Mouse (Mus musculus) heart, postnatal 36 days (tissue): Measurements from ENCODE around the gene Itk. TPM values are rescaled to one million over a fixed set of nuclear protein-coding genes. Genes with fewer than 3 reads are reported as not detected.

ENCODE experiments used
- DNase-seq, 2 experiments: peaks; one replicate each; pipeline ENCODE4 v3.0.0; 2021 to 2022
- intact Hi-C: fragments of 180-260 bp; cut with DNase I; formaldehyde crosslinking; loops from one replicate; pipeline ENCODE4 v1.15.1; 2025
- total RNA-seq, 2 experiments: library from RNA; stranded (reverse); gene quantifications; 2 replicates each; pipeline ENCODE4 v1.2.3; 2021

The Itk gene
- total RNA-seq, 2 experiments from 2014 or later = 0.16 to 0.31 TPM

- no peak for DNase-seq
- intact Hi-C loops = no loop called here
These were observed 25.5 kb downstream of the Itk start for GRCm38 (mm10) chr11:46363864-46364263.

GRCm38 (mm10) chr11:46362061-46363022 is 27.0 kb downstream of the Itk start:
- DNase-seq = no peak
- intact Hi-C loops = no loop called here

DNA sequence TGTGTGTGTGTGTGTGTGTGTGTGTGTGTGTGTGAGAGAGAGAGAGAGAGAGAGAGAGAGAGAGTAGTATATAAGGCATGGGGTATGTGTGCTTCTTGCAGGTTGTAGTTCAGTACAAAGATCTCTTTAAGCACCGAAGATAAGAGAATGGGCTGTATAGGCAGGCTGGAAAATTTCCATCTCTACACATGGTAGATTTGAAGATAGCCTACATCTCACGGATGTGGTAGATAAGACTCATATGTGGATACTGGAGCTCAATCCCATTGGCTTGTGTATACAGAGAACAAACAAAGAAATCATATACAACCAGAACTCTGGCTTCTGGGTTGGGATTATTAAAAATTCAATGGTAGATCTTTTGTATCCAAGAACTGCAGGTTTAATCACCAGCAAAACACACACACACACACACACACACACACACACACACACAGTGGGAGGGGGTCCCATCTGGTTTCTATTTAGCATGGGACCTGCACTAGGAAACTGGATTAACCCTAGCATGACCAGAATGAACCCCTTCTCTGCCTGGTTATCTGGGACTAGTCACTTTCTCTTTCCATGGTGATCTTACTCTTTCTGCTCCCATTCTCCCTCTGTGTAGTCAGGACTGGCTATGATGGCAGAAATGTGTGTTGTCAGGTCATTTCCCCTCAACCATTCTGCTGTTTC is 28.2 kb downstream of the Itk start:
- intact Hi-C loops = no loop called here
- DNase-seq = no peak

DNA sequence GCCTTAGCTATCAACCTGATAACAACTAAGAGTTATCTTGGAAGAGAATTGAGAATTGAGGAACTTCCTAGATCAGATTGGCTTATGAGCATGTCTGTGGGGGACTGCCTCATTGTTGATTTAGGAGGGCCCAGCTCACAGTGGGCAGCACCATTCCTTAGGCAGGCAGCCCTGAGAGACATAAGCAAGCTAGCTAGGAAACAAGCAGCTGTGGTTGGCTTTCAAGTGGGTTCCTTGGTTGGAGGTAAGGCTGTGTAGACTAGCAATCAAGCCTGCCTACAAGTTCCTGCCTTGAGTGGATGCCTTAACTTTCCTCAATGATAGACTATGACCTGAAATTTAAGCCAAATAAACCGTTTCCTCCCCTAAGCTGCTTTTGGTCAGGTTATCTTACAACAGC is 30.9 kb downstream of the Itk start:
- DNase-seq = no peak
- intact Hi-C loops = no loop called here

GRCm38 (mm10) chr11:46349681-46350410 is 39.5 kb downstream of the Itk start:
- intact Hi-C loops = no loop called here
- no peak for DNase-seq

DNA sequence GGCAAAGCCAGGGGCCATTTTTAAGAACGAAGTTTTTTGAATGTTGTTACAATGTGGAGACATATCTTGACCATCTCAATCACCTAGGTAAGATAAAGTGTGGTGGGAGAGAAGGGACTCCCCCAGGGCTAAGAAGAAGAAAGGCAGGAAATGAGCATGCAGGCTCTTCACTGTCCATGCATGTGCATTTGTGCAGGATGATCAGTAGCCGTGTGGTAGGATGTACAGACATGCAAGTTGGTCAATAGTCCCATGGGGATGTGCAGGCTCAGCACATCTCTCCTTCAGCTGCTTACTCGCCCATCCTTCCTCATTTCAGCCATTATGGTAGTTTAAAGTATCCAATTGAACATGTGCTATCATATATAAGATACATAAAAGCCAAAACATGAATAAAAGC is 40.9 kb downstream of the Itk start:
- intact Hi-C loops = no loop called here
- DNase-seq = no peak

- DNase-seq = no peak
- intact Hi-C loops = no loop called here
These were observed 41.6 kb downstream of the Itk start for GRCm38 (mm10) chr11:46347756-46348155.

GRCm38 (mm10) chr11:46343886-46344546 is 45.3 kb downstream of the Itk start:
- no peak for DNase-seq
- intact Hi-C loops = no loop called here

GRCm38 (mm10) chr11:46341960-46342359 is 47.4 kb downstream of the Itk start:
- intact Hi-C loops = no loop called here
- peak in 1 of 2 experiments; percentile 12 for DNase-seq

DNA sequence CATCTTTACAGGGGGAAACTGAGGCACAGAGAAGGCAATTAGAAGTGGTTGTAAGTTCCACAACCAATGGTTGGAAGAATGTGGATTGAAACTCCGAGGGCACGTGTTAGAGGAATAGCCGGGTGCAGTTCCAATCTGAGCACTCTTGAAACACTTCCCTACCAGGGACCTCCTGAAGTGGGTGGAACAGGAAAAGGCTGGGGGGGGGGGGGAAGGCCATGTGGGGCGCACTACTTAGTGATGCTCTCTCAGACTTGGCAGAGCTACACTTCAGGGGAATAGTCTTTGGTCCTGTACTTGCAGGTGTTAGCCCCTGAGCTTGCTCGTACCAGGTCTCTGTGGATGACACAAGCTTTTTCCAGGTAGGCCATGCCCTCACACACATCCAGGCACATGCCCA is 53.3 kb downstream of the Itk start:
- intact Hi-C loops = no loop called here
- no peak for DNase-seq

GRCm38 (mm10) chr11:46332217-46332616 is 57.1 kb downstream of the Itk start:
- intact Hi-C loops = no loop called here
- no peak for DNase-seq

DNA sequence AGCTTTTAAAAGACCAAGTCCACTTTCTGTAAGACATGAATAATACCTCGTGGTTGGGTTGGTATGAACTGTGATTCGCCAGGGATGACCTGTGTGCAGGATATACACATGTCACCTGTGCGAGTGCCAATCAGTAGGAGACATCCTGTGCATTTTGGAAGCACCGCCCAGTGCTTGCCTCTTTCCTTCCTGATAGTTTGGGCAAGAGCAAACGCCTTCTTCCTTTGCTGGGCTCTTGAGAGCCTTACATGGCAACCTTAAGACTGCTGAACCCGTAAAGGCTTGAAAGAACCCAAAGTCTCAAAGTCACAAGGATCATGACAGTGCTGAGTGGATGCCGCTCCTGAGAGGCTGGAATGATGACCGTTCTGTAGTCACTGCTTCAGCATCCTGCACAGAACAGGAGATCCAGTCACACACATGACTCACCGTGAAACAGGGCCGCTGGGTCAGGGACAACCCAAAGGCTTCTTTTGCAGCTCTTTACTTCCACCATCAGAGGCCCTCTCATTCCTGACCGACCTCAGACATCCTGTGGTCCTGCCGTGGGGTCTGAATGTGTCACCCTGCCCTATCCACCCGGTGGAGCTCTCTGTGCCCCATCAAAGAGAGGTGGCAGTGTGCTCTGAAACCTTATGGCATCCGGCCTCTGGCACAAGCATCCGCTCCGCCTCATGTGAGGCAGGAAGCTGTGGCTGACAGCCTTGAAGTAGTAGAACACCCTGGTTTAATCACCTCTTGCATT is 62.9 kb downstream of the Itk start:
- DNase-seq = no peak
- intact Hi-C loops = no loop called here

GRCm38 (mm10) chr11:46321559-46321958 is 67.8 kb downstream of the Itk start:
- no peak for DNase-seq
- intact Hi-C loops = no loop called here

GRCm38 (mm10) chr11:46314534-46314933 is 74.8 kb downstream of the Itk start:
- no peak for DNase-seq
- intact Hi-C loops = no loop called here

DNA sequence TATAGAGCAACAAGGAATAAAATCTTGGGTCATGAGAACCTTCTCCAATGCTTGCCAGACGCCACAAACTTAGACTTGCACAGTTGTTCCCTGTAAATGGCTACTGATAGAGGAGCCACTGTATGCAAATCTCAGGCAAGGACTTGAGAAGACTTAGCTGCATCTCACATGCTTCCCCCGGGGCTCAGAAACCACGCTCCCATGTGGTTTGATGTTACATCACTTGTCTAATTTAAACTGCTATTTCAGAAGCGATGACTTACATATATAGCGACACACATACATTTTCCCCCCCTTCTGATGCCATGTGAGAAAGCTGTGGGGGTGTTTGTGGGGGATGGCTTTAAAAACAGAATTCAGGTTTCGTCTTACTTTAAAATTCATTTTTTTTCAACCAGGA is 75.5 kb downstream of the Itk start:
- intact Hi-C loops = no loop called here
- DNase-seq = no peak

GRCm38 (mm10) chr11:46312523-46313035 is 76.7 kb downstream of the Itk start, which contains the start of gene Cyfip2:
TSS of gene Cyfip2 (minus strand) at chr11:46312859.
- DNase-seq = no peak
- intact Hi-C loops = no loop called here

DNA sequence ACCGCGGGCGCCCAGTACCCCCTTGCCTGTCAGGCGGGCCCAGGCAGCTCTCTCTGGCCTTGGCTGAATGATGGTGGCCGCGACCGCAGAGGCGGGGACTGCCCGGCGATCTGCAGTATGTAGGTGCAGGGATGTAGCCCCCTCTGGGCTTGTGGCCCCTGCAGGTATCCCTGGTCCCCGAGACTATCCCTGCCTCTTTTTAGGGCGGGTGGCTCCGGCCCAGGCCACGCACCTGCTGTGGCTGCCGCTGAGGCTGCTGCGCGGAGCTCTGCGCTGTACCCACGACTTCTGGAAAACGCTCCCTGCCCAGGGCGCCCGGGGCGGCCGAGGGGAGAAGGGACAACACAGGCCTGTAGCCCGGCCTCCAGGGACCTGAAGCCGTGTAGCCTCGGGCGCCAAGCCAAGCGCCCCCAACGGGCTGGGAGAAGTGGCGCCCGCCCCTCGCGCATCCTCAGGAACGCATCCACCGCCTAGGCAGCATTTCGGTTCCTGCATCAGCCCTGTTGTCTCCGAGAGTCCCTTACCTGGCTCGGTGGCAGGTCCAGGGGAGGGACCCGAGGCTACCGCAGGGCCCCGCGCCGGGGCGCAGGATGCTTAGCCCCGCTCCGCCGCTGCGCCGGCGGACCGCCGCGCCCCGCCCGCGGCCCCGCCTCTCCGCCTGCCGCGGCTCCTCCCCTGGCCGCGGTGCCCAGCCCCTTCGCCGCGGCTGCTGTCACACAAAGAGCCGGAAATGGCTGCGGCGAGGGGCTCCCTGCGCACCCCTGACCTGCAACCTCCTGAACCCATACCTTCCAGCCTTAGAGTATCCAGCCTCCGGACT is 77.4 kb downstream of the Itk start:
- intact Hi-C loops = no loop called here
- DNase-seq = peak; percentile 44 to 59

DNA sequence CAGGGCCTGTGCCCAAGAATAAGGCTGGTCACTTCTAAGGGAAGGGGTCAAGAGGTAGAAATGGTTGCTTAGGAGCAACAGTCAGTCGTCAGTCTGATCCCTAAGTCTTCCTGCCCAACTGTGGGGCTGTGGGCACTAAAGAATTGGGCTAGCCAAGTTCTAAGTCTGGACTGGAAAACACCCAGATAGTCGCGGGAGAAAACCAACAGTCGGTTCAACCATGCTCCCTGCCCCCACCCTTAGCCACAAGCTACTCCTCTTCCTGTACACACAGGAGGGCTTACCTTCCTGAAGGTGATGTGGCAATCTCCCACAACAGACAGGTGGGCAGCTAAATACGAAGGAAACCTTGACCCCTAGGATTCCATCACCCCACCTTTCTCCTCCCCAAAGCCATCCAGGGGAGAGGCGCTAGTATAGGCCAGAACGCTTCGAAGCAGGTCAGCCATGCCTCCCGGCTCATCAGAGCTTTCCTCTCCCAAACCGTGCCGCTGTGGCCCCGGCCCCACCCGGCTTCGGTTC is 78.1 kb downstream of the Itk start:
- intact Hi-C loops = no loop called here
- no peak for DNase-seq

GRCm38 (mm10) chr11:46310647-46311063 is 78.7 kb downstream of the Itk start:
- intact Hi-C loops = no loop called here
- no peak for DNase-seq
